Mouse (Mus musculus) spleen, postnatal 14 days (tissue): ENCODE measurements around the gene Anapc1.

Source experiments
- DNase-seq, 2 experiments: peaks; one replicate each; pipeline ENCODE4 v3.0.0; 2021 to 2022; ENCODE audit warnings: low spot score in 2 of 2

The Anapc1 gene

GRCm38 (mm10) chr2:128566304-128567147 lies 120.7 kb downstream of the Anapc1 start:
- peak in 1 of 2 experiments; percentile 5 for DNase-seq

DNA sequence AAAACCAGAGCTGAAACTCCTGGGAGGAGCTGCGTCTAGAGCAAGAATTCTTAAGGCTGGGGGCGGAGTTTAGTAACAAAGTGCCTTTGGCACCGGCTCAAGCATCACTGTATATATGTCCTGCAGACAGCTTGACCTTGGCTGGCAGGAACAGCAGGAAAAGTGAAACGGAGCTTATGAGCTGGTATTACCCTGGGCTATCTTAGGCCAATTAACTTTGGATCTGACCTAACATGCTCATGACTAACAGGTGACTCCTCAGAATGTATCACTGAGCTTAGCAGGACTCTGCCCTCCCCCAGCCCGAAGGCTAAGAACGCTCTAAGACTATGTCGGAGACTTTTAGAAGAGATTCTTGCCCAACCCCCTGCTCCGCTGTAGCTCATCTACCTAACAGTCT lies 121.3 kb downstream of the Anapc1 start:
- DNase-seq: no peak

- DNase-seq: no peak
These were observed 123.0 kb downstream of the Anapc1 start for GRCm38 (mm10) chr2:128564195-128564594.
